Mouse (Mus musculus): ENCODE results near the gene Lrrc55.

The Lrrc55 gene

GRCm38 (mm10) chr2:85132204-85132603 lies 64.8 kb downstream of the Lrrc55 start:
- DNase-seq (ENCODE audit: low spot score in 2 of 2): no peak

GRCm38 (mm10) chr2:85131724-85132123 lies 65.3 kb downstream of the Lrrc55 start:
- DNase-seq (ENCODE audit: low spot score in 2 of 2): no peak

- no peak for DNase-seq (ENCODE audit: low spot score in 2 of 2)
Measured at GRCm38 (mm10) chr2:85131226-85131625, 65.8 kb downstream of the Lrrc55 start.

- DNase-seq (ENCODE audit: low spot score in 2 of 2): no peak
Measured at GRCm38 (mm10) chr2:85129496-85129971, 67.5 kb downstream of the Lrrc55 start.

- DNase-seq (ENCODE audit: low spot score in 2 of 2): peak; percentile 53 to 62
Measured at GRCm38 (mm10) chr2:85123869-85124535, 73.0 kb downstream of the Lrrc55 start.

GRCm38 (mm10) chr2:85123187-85123868 lies 73.7 kb downstream of the Lrrc55 start:
- peak in 1 of 2 experiments; percentile 32 for DNase-seq (ENCODE audit: low spot score in 2 of 2)

Data from urinary bladder, postnatal 36 days (tissue).